Mouse (Mus musculus) MEL (cell line): ENCODE measurements around the gene Pik3r3. TPM values are rescaled to one million over a fixed set of nuclear protein-coding genes. Genes with fewer than 3 reads are reported as not detected.
A peak's percentile ranks its signal among the peaks of the same experiment; 100 is the strongest.
"Not testable (repeated sequence)": the region's sequence is repeated elsewhere in the genome, so short reads cannot be mapped to it uniquely, and the experiment has no call there.

Experiments
- DNase-seq: peaks from one replicate; pipeline ENCODE4 v3.0.0; 2011; ENCODE audit warnings: low read depth, low spot score
- H3K27ac ChIP-seq: 2 replicates; pipeline ENCODE4 v1.5.1; 2012; ENCODE audit warnings: low read depth, mild to moderate bottlenecking, control low read depth, low read length, moderate library complexity; ENCODE audit not compliant: control insufficient read depth
- H3K27me3 ChIP-seq, 2 experiments: fragments of 150-350 bp in 1 of 2; sonication (generic) in 1 of 2; 2 replicates each; pipeline ENCODE4 v1.6.1; 2012; ENCODE audit warnings: low read length in 2 of 2, mild to moderate bottlenecking in 2 of 2, improper control_type of control experiment in 1 of 2, moderate library complexity in 1 of 2; ENCODE audit not compliant: insufficient read depth in 2 of 2, control insufficient read depth in 1 of 2
- H3K36me3 ChIP-seq, 2 experiments: 2 replicates each; pipeline ENCODE4 v1.6.1; 2012 to 2014; ENCODE audit warnings: low read length in 2 of 2, improper control_type of control experiment in 1 of 2, inconsistent platforms in 1 of 2, mild to moderate bottlenecking in 1 of 2; ENCODE audit not compliant: insufficient read depth in 2 of 2, control insufficient read depth in 1 of 2
- H3K4me1 ChIP-seq, 2 experiments: fragments of 150-350 bp in 1 of 2; sonication (generic) in 1 of 2; 2 replicates each; pipeline ENCODE4 v1.6.1; 2012; ENCODE audit warnings: low read length in 2 of 2, improper control_type of control experiment in 1 of 2, mild to moderate bottlenecking in 1 of 2; ENCODE audit not compliant: insufficient read depth in 2 of 2, control insufficient read depth in 1 of 2
- H3K4me3 ChIP-seq, 2 experiments: fragments of 150-350 bp in 1 of 2; sonication (generic) in 1 of 2; 2 replicates each; pipeline ENCODE4 v1.5.1; 2012; ENCODE audit warnings: low read depth in 2 of 2, low read length in 2 of 2, mild to moderate bottlenecking in 2 of 2, moderate library complexity in 2 of 2, control low read depth in 1 of 2, improper control_type of control experiment in 1 of 2; ENCODE audit not compliant: control insufficient read depth in 1 of 2, insufficient read depth in 1 of 2
- H3K79me2 ChIP-seq: 2 replicates; pipeline ENCODE4 v1.6.1; 2012; ENCODE audit warnings: mild to moderate bottlenecking, low read length, moderate library complexity; ENCODE audit not compliant: control insufficient read depth, poor library complexity, insufficient read depth
- H3K9ac ChIP-seq: 2 replicates; pipeline ENCODE4 v1.6.1; 2012; ENCODE audit warnings: low read depth, mild to moderate bottlenecking, control low read depth, low read length, moderate library complexity; ENCODE audit not compliant: control insufficient read depth, poor library complexity, severe bottlenecking
- H3K9me3 ChIP-seq: fragments of 150-350 bp; sonication (generic); replicated peaks from 2 replicates; pipeline ENCODE4 v1.6.1; 2012; ENCODE audit warnings: mild to moderate bottlenecking, low read length, improper control_type of control experiment, moderate library complexity; ENCODE audit not compliant: insufficient read depth
- CHD2 ChIP-seq: IDR thresholded peaks from 2 replicates; pipeline ENCODE4 v1.6.1; 2011; ENCODE audit warnings: low read length, improper control_type of control experiment
- CTCF ChIP-seq, 3 experiments: IDR thresholded peaks in 2 of 3; conservative IDR thresholded peaks in 1 of 3; 2 replicates each; pipeline ENCODE4 v1.5.1; 2011 to 2012; ENCODE audit warnings: low read length in 3 of 3, low read depth in 2 of 3, mild to moderate bottlenecking in 2 of 3, improper control_type of control experiment in 1 of 3, inconsistent platforms in 1 of 3, mixed read lengths in 1 of 3, moderate library complexity in 1 of 3; ENCODE audit not compliant: control insufficient read depth in 1 of 3, insufficient read depth in 1 of 3, poor library complexity in 1 of 3, severe bottlenecking in 1 of 3
- E2F4 ChIP-seq: IDR thresholded peaks from 2 replicates; pipeline ENCODE4 v1.6.1; 2011; ENCODE audit warnings: low read depth, low read length, improper control_type of control experiment, borderline replicate concordance
- ELF1 ChIP-seq: IDR thresholded peaks from 2 replicates; pipeline ENCODE4 v1.6.1; 2014; ENCODE audit warnings: low read depth, mild to moderate bottlenecking, inconsistent platforms, low read length, improper control_type of control experiment, moderate library complexity
- ETS1 ChIP-seq: IDR thresholded peaks from 2 replicates; pipeline ENCODE4 v1.6.1; 2012; ENCODE audit warnings: low read depth, mild to moderate bottlenecking, inconsistent platforms, low read length, improper control_type of control experiment, moderate library complexity
- GABPA ChIP-seq: IDR thresholded peaks from 2 replicates; pipeline ENCODE4 v1.6.1; 2012; ENCODE audit warnings: low read depth, mild to moderate bottlenecking, inconsistent platforms, low read length, improper control_type of control experiment, moderate library complexity
- GATA1 ChIP-seq: IDR thresholded peaks from 2 replicates; pipeline ENCODE4 v1.6.1; 2011; ENCODE audit warnings: low read depth, low read length, improper control_type of control experiment
- HCFC1 ChIP-seq: IDR thresholded peaks from 2 replicates; pipeline ENCODE4 v1.6.1; 2012; ENCODE audit warnings: low read depth, mild to moderate bottlenecking, inconsistent platforms, low read length, improper control_type of control experiment, moderate library complexity
- JUND ChIP-seq: IDR thresholded peaks from 2 replicates; pipeline ENCODE4 v1.6.1; 2011; ENCODE audit warnings: low read depth, mild to moderate bottlenecking, improper control_type of control experiment, low read length
- KAT2A ChIP-seq: conservative IDR thresholded peaks from 2 replicates; pipeline ENCODE4 v1.6.1; 2012; ENCODE audit warnings: low read depth, low read length, improper control_type of control experiment, inconsistent platforms
- MAFK ChIP-seq: IDR thresholded peaks from 2 replicates; pipeline ENCODE4 v1.6.1; 2011; ENCODE audit warnings: low read depth, mild to moderate bottlenecking, low read length, improper control_type of control experiment, borderline replicate concordance
- MAX ChIP-seq: IDR thresholded peaks from 2 replicates; pipeline ENCODE4 v1.6.1; 2011; ENCODE audit warnings: low read length, improper control_type of control experiment
- MAZ ChIP-seq: IDR thresholded peaks from 2 replicates; pipeline ENCODE4 v1.6.1; 2012; ENCODE audit warnings: low read depth, mild to moderate bottlenecking, inconsistent platforms, low read length, improper control_type of control experiment
- MEF2A ChIP-seq: IDR thresholded peaks from 2 replicates; pipeline ENCODE4 v1.6.1; 2014; ENCODE audit warnings: low read depth, mild to moderate bottlenecking, inconsistent platforms, low read length, improper control_type of control experiment; ENCODE audit not compliant: poor library complexity, insufficient replicate concordance, severe bottlenecking; ENCODE audit errors: extremely low read depth
- MXI1 ChIP-seq: IDR thresholded peaks from 2 replicates; pipeline ENCODE4 v1.6.1; 2011; ENCODE audit warnings: mild to moderate bottlenecking, low read depth, low read length, improper control_type of control experiment
- MYB ChIP-seq: IDR thresholded peaks from 2 replicates; pipeline ENCODE4 v1.6.1; 2011; ENCODE audit warnings: mild to moderate bottlenecking, low read depth, low read length, improper control_type of control experiment
- MYC ChIP-seq: IDR thresholded peaks from 2 replicates; pipeline ENCODE4 v1.6.1; 2011; ENCODE audit warnings: low read depth, mild to moderate bottlenecking, low read length, improper control_type of control experiment, moderate library complexity
- NELFE ChIP-seq: IDR thresholded peaks from 2 replicates; pipeline ENCODE4 v1.6.1; 2011; ENCODE audit warnings: low read depth, low read length, improper control_type of control experiment
- POLR2A ChIP-seq, 2 experiments: IDR thresholded peaks; 2 replicates each; pipeline ENCODE4 v1.6.1; 2011 to 2012; ENCODE audit warnings: low read length in 2 of 2, mild to moderate bottlenecking in 2 of 2, control low read depth in 1 of 2, improper control_type of control experiment in 1 of 2, low read depth in 1 of 2, moderate library complexity in 1 of 2; ENCODE audit not compliant: control insufficient read depth in 1 of 2, insufficient read depth in 1 of 2, poor library complexity in 1 of 2
- POLR2AphosphoS2 ChIP-seq: IDR thresholded peaks from 2 replicates; pipeline ENCODE4 v1.6.1; 2011; ENCODE audit warnings: low read length, improper control_type of control experiment
- POLR2AphosphoS5 ChIP-seq: IDR thresholded peaks from 2 replicates; pipeline ENCODE4 v1.6.1; 2012; ENCODE audit warnings: low read depth, borderline replicate concordance, mild to moderate bottlenecking, inconsistent platforms, low read length, moderate library complexity, mixed read lengths
- RAD21 ChIP-seq: IDR thresholded peaks from 2 replicates; pipeline ENCODE4 v1.6.1; 2011; ENCODE audit warnings: mild to moderate bottlenecking, low read depth, low read length, improper control_type of control experiment
- RCOR1 ChIP-seq: IDR thresholded peaks from 2 replicates; pipeline ENCODE4 v1.6.1; 2012; ENCODE audit warnings: low read depth, mild to moderate bottlenecking, inconsistent platforms, low read length, improper control_type of control experiment
- SIN3A ChIP-seq: IDR thresholded peaks from 2 replicates; pipeline ENCODE4 v1.6.1; 2012; ENCODE audit warnings: low read length, improper control_type of control experiment, inconsistent platforms
- SMC3 ChIP-seq: IDR thresholded peaks from 2 replicates; pipeline ENCODE4 v1.6.1; 2011; ENCODE audit warnings: low read depth, low read length, improper control_type of control experiment
- TCF12 ChIP-seq: IDR thresholded peaks from 2 replicates; pipeline ENCODE4 v1.6.1; 2014; ENCODE audit warnings: low read depth, mild to moderate bottlenecking, inconsistent platforms, low read length, improper control_type of control experiment, moderate library complexity
- UBTF ChIP-seq: IDR thresholded peaks from 2 replicates; pipeline ENCODE4 v1.6.1; 2012; ENCODE audit warnings: low read depth, mild to moderate bottlenecking, inconsistent platforms, low read length, improper control_type of control experiment, moderate library complexity, borderline replicate concordance; ENCODE audit not compliant: insufficient read depth
- USF1 ChIP-seq: IDR thresholded peaks from 2 replicates; pipeline ENCODE4 v1.6.1; 2014; ENCODE audit warnings: low read depth, mild to moderate bottlenecking, inconsistent platforms, low read length, improper control_type of control experiment, moderate library complexity
- ZKSCAN1 ChIP-seq: IDR thresholded peaks from 2 replicates; pipeline ENCODE4 v1.6.1; 2012; ENCODE audit warnings: low read depth, mild to moderate bottlenecking, inconsistent platforms, low read length, improper control_type of control experiment, moderate library complexity
- ZMIZ1 ChIP-seq: IDR thresholded peaks from 2 replicates; pipeline ENCODE4 v1.6.1; 2012; ENCODE audit warnings: low read depth, mild to moderate bottlenecking, inconsistent platforms, low read length, improper control_type of control experiment, moderate library complexity
- ZNF384 ChIP-seq: IDR thresholded peaks from 2 replicates; pipeline ENCODE4 v1.6.1; 2012; ENCODE audit warnings: low read depth, mild to moderate bottlenecking, inconsistent platforms, low read length, improper control_type of control experiment
- polyA plus RNA-seq, 2 experiments: library from polyadenylated mRNA; stranded (reverse) in 1 of 2; unstranded in 1 of 2; fragments of >175 nt in 1 of 2; fragments of >200 nt in 1 of 2; gene quantifications; 2 replicates each; pipeline versions ENCODE4 v1.2.1 to v1.2.4; 2012; ENCODE audit warnings: low replicate concordance in 2 of 2, low read depth in 1 of 2; ENCODE audit not compliant: insufficient read length in 2 of 2, insufficient read depth in 1 of 2, missing spikeins in 1 of 2
- total RNA-seq: library from RNA; depleted of rRNA; stranded (reverse); fragments of 300-350 nt; gene quantifications from 2 replicates; pipeline ENCODE4 v1.2.3, GENCODE M21; 2012

Gene Pik3r3
- total and polyA plus RNA-seq, 3 experiments: 2.1 to 2.5 TPM; not detected in 1

DNA sequence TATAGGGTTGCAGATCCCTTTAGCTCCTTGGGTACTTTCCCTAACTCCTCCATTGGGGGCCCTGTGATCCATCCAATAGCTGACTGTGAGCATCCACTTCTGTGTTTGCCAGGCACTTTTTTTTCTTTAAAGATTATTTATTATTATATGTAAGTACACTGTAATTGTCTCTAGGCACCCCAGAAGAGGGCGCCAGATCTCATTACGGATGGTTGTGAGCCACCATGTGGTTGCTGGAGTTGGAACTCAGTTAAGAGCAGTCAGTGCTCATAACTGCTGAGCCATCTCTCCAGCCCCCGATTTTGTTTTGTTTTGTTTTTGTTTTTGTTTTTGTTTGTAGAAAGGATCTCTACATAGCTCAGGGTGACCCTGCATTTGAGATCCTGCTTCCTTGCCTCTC, 24.5 kb downstream of the Pik3r3 start:
- H3K79me2 ChIP-seq: not testable (repeated sequence)

GRCm38 (mm10) chr4:116249986-116250385, 28.6 kb downstream of the Pik3r3 start:
- no peaks in the 10 kb centered on the region for H3K79me2 ChIP-seq
- peak; percentile 75 for DNase-seq
- H3K4me3 ChIP-seq: no peak overlapping the region
- H3K27me3 ChIP-seq: no peaks in the 10 kb centered on the region
- H3K9ac ChIP-seq: no peak overlapping the region
- peaks cover 0 to 14% of the 10 kb centered on the region in 2 experiments; a peak in 2 of 4 replicates for H3K36me3 ChIP-seq
- peaks cover 7% of the 10 kb centered on the region in 2 experiments for H3K4me1 ChIP-seq
- no peak overlapping the region for H3K27ac ChIP-seq
- H3K9me3 ChIP-seq: no peaks in the 10 kb centered on the region
- TF ChIP-seq ETS1 (peak; percentile 52; the same call in 1 of the 2 replicates), POLR2AphosphoS5 (no peak), ELF1 (no peak), MAZ (no peak), MAFK (no peak), CTCF (IDR thresholded peaks at IDR 0.05 in 2 of 3, conservative IDR thresholded peaks at IDR 0.05 in 1 of 3; ENCODE audit: control insufficient read depth in 1 of 3, insufficient read depth in 1 of 3, low read depth in 2 of 3, low read length in 3 of 3, poor library complexity in 1 of 3, severe bottlenecking in 1 of 3) (no peak), GATA1 (peak; percentile 77), MAX (no peak), NELFE (no peak), MEF2A (no peak), SIN3A (no peak), RCOR1 (no peak), E2F4 (no peak), HCFC1 (no peak), TCF12 (no peak; the same call in 1 of the 2 replicates), ZMIZ1 (no peak), CHD2 (no peak), POLR2A (IDR thresholded peaks at IDR 0.05; ENCODE audit: control insufficient read depth in 1 of 2, insufficient read depth in 1 of 2, low read depth in 1 of 2, low read length in 2 of 2, poor library complexity in 1 of 2) (no peak), MXI1 (no peak), RAD21 (no peak), KAT2A (no peak), USF1 (no peak), JUND (no peak), MYB (no peak), SMC3 (no peak), POLR2AphosphoS2 (no peak), MYC (no peak), ZKSCAN1 (no peak), ZNF384 (no peak), UBTF (no peak), GABPA (no peak)

More for the DNA sequence above, 24.5 kb downstream of the Pik3r3 start:
- Histone ChIP-seq H3K4me3 (peak overlapping the region; percentile 29 to 52), H3K9ac (peak overlapping the region; percentile 58), H3K4me1 (peaks cover 12 to 19% of the 10 kb centered on the region in 2 experiments), H3K36me3 (peaks cover 0 to 26% of the 10 kb centered on the region in 2 experiments; a peak in 2 of 4 replicates)
- not testable (repeated sequence) for H3K9me3 ChIP-seq, H3K27me3 ChIP-seq, H3K27ac ChIP-seq
- peak; percentile 79 for DNase-seq
- peak; percentile 32 for TF ChIP-seq RAD21
- peak; percentile 58 for TF ChIP-seq SMC3
- peak; percentile 49; the same call in 1 of the 2 replicates for TF ChIP-seq ZNF384
- peak; percentile 15 to 58 (median 39); a peak in 4 of 6 replicates for TF ChIP-seq CTCF (IDR thresholded peaks at IDR 0.05 in 2 of 3, conservative IDR thresholded peaks at IDR 0.05 in 1 of 3; ENCODE audit: control insufficient read depth in 1 of 3, insufficient read depth in 1 of 3, low read depth in 2 of 3, low read length in 3 of 3, poor library complexity in 1 of 3, severe bottlenecking in 1 of 3)
- peak; percentile 82 for TF ChIP-seq MYC
